Mouse (Mus musculus): Measurements from ENCODE around the gene Sema3c. TPM values are rescaled to one million over a fixed set of nuclear protein-coding genes. Genes with fewer than 3 reads are reported as not detected.
"Not testable (repeated sequence)": the region's sequence is repeated elsewhere in the genome, so short reads cannot be mapped to it uniquely, and the experiment has no call there.

Gene Sema3c
- total RNA-seq (2021): 10 to 100 TPM; 15.4 to 18.7 TPM

- intact Hi-C loops (cut with DNase I): loop anchor here (2.0 to 5.0 kb wide), 2 partner anchors 168 to 463 kb away; no protein-coding TSS in a partner anchor
- peak in 1 of 2 experiments; percentile 17 for DNase-seq
These were observed at the start of gene Sema3c for GRCm38 (mm10) chr5:17573694-17574380. Gene Sema3c (plus strand): TSS chr5:17574281.

GRCm38 (mm10) chr5:17531165-17531564, 42.9 kb upstream of the Sema3c start:
- DNase-seq: not testable (repeated sequence)

GRCm38 (mm10) chr5:17543141-17543540, 30.9 kb upstream of the Sema3c start:
- intact Hi-C loops (cut with DNase I): no loop called here
- no peak for DNase-seq

More at GRCm38 (mm10) chr5:17531165-17531564, 42.9 kb upstream of the Sema3c start:
- intact Hi-C loops (cut with DNase I): not testable (repeated sequence)

DNA sequence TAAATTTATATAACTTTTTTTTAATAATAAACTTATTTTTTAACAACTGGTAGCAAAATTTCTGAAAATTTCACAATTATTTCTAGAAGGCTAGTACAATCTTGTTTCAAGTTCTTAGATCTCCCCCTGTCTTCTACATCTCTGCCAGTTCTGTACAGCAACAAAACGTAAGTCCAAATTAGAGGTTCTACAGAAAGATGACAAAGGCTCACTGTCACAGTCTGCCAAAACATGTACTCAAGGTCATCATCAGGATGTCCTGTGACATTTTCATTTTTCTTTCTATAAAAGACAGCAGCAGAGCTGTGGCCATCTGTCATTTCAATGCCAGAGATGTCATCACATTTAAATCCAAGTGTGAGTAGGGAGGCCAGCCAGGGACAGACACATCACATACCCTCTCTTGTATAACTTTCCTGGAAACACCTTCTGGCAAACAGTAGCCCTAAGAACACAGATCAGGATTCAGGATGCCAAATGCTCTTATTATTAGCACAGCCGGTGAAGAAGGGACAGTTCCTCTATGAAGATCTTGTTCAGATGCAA, 29.1 kb upstream of the Sema3c start:
- intact Hi-C loops (cut with DNase I): no loop called here
- no peak for DNase-seq

DNA sequence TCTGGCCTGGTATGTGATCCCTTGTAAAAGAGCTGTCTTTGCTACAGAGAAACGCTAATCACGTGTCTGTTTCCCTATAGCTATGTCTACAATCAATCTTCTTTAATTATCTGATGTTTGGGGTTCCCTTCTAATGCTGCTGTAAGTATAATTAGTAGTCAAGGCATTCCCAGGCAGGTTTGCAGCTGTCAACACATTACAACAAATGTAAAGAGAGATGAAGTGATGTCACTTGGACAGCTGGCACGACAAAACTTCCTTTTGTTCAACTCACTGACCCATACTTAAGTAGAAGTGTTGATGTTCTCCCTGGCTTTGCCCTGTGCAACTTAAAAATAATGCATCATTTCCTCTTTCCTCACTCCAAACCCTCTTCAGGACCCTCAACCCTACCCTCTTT, 22.4 kb upstream of the Sema3c start:
- DNase-seq: no peak
- intact Hi-C loops (cut with DNase I): no loop called here

DNA sequence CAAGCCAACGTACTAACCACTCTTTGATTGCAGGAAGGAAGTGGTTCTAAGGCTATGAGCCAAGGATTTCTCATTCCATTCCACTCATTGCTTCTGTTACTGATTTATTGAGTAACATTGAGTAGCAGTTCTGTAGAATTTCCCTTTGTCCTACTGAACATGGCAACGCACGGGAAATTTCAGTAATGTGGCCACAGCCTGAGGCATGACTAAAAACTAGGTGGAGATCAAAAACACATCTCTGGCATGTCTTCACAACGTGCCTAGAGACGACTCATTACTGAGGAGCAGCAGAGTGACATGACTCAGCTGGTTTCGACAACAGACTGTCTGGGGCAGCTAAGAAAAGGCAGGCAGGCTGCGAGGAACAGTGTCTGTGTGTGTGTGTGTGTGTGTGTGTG, 18.0 kb upstream of the Sema3c start:
- DNase-seq: peak in 1 of 2 experiments; percentile 3
- intact Hi-C loops (cut with DNase I): no loop called here

DNA sequence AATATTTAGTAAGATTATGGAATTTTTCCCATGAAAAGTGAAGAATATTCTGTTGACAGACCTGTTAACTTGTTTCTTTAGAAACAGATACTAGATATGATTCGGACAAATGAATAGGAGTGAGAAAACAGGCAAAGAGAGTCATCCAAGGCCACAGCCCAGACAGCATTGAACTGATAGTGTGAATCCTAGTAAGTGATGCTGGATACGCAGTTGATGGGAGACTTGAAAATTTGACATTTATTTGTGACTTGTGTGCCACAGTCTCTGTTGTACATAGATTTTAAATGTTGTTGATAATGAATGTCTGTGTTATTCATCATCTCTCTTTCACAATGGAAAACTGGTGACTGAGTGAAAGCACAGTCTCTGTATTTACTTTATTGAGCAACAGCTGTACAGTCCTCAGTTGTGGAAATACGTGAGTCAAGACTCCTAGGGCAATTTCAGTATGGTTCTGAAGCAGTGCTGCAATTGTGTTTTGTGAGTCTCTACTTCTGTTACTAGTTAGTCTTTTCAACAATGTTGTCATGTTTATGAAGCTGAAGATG, 17.3 kb upstream of the Sema3c start:
- no peak for DNase-seq
- intact Hi-C loops (cut with DNase I): no loop called here

DNA sequence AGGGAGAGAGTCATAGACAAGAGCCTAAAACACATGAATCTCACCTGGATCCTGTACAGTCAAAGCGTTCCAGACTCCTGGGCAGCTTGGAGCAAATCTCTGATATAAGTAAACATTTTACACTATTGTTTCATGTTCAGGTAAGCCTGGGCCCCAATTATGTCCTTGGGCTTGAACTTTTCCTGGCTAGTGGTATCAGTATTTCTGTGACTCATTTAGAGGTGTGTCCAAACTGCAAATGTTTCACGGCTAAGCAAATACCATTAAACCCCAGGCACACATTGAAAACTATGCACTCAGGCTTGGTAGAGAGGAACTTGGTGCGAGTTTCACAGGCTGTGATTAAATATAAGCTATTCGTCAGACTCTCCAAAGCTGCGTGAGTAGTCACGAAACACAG, 2.5 kb upstream of the Sema3c start:
- intact Hi-C loops (cut with DNase I): loop anchor here (5.0 kb wide), 1 partner anchor 171 kb away; no protein-coding TSS in a partner anchor

GRCm38 (mm10) chr5:17574413-17575182, 517 bp downstream of the Sema3c start:
- peak; percentile 77 to 80 for DNase-seq
- intact Hi-C loops (cut with DNase I): loop anchor here (2.0 to 5.0 kb wide), 3 partner anchors 168 to 464 kb away; no protein-coding TSS in a partner anchor

More for the DNA sequence above, 2.5 kb upstream of the Sema3c start:
- DNase-seq: no peak

- DNase-seq: no peak
- intact Hi-C loops (cut with DNase I): loop anchor here (2.0 to 5.0 kb wide), 2 partner anchors 187 to 464 kb away; no protein-coding TSS in a partner anchor
These were observed 1.1 kb downstream of the Sema3c start for GRCm38 (mm10) chr5:17575183-17575495.

DNA sequence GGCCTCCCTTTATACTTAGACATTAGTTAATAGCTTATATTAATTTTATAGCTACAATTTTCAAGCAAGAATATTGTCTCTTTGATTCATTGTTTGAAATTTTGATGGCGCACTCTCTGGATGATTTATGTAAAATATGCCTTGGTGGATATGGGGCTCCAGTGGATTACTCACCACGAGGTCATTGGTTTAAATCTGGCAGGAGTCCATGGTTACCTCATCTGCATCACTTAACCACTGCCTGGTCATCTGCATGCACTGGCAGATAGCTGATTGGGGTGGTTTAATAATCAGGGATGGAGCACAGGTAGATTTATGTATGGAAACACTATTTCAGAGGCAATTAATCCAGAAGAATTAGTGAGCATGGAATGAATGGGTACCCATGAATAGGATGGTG, 2.0 kb downstream of the Sema3c start:
- no peak for DNase-seq
- intact Hi-C loops (cut with DNase I): loop anchor here (5.0 kb wide), 1 partner anchor 186 kb away; no protein-coding TSS in a partner anchor

DNA sequence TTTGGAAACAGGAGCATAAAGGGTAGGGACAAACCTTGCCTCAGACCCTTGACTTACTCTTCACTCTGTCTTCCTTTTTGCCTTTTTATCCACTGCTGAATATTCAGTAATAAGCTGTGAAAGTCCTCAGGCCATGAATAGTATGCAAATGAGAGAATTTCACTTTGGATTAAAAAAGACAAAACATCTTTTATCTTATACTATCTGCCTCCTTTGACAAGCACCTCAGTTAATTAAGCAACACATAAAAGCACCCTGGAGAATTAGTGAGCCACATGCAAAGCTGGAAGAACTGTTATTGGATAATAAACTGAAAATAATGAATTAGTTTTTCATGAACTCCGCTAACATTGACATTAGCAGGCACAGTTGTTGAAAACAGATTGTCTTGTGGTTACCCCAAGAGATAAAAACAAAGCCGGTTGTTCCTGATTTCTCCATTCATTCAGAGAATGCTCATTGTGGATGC, 8.0 kb downstream of the Sema3c start:
- intact Hi-C loops (cut with DNase I): loop anchor here (5.0 kb wide), 1 partner anchor 645 kb away; no protein-coding TSS in a partner anchor
- no peak for DNase-seq

DNA sequence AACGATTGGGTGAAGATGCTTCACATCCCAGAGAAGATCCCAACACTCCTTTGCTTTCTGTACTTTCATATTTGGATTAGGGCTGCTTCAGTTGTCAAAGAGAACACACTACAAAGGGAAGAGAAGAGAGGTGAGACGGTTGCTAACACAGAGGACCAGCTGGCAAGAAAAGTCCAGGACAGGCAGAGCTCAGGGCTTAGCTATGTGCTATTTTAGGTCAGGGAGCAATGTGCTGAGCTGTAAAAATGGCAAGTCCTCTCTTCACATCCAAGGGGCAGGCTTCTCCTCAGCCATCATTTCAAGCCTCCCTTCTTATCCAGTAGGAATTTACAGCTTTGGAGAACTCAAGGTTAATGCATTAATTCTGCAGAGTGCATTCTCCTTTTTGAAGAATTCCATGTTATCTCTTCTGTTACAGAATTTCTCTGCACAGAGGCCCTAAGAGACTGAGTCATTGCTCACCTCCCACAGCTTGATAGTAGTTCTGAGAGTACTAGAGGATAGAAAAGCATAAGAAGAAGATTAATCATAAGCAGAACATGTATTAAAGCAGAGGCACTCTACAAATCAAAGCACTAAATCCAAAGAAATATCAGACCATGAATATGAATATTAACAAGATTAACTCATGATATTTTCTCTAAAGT, 10.3 kb downstream of the Sema3c start:
- DNase-seq: no peak
- intact Hi-C loops (cut with DNase I): loop anchor here (5.0 kb wide), 1 partner anchor 647 kb away; no protein-coding TSS in a partner anchor

DNA sequence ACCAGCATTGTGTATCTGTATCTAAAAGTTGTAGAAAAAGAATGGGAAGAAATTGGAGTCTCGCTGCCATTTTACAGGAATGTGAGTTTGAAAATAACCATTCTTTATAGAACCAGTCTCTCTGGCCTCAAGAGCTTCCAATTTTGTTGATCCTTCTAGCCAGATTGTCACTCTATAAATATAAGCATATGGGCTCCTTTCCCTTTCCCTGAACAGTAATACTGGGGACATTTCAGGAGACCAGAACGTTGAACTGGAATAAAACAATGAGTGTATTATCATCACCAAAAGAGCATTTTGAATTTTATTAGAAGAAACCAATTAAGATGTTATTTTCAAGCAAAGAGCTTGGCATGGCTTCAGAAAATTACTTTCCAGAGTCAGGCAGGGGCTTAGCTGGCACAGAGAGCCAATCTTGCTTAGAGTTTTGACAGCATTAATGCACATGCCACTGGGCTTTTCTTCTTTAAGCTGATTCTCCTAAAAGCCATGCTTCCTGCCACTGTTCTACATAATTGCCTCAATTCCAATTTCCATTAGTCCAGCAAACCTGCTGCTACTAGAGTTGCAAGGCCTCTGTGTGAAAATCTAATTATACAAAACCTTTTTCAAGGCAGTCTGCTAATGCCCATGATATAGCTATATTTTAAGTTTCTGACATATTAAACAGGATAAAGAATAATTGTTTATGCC, 12.6 kb downstream of the Sema3c start:
- no peak for DNase-seq
- intact Hi-C loops (cut with DNase I): no loop called here

GRCm38 (mm10) chr5:17591908-17592307, 17.8 kb downstream of the Sema3c start:
- DNase-seq: no peak
- intact Hi-C loops (cut with DNase I): no loop called here

GRCm38 (mm10) chr5:17601700-17602099, 27.6 kb downstream of the Sema3c start:
- no peak for DNase-seq
- intact Hi-C loops (cut with DNase I): no loop called here

DNA sequence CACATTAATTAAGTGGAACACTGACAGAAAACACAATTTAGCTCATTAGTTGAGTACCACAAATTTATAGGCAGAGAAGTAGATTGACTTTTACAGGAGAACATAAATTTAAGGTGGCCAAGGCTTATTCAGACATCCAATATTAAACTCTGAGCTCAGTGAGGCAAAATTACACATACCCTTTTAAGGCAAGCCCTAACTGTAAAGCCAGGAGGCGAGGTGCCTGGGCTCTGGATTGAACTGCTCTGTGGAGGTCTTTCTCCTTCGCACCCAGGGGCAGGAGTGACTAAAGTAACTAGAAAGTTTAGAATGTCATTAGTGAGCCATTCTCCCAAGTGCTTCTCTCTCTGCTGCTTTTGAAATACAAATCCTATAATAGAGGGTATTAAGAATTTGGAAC, 46.5 kb downstream of the Sema3c start:
- DNase-seq: no peak
- intact Hi-C loops (cut with DNase I): no loop called here

DNA sequence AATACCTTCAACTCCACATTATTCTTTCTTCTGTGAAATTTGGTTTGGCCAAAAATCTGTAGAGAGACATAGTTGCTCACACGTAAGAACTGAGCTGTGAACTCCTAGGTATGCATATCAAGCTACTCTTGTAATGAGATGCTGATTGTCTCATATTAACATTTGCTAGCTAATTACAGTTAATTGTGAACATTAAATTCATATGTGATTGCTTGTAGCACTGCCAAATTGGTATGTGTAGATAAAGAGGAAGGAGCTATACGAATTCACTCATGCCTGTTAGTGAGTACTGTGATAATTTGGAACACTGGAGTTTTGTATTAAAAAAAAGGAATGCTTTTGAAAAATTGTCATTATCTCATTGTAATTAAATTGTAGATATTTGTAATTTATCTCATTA, 48.5 kb downstream of the Sema3c start:
- intact Hi-C loops (cut with DNase I): no loop called here
- DNase-seq: no peak

GRCm38 (mm10) chr5:17628606-17629005, 54.5 kb downstream of the Sema3c start:
- intact Hi-C loops (cut with DNase I): no loop called here

DNA sequence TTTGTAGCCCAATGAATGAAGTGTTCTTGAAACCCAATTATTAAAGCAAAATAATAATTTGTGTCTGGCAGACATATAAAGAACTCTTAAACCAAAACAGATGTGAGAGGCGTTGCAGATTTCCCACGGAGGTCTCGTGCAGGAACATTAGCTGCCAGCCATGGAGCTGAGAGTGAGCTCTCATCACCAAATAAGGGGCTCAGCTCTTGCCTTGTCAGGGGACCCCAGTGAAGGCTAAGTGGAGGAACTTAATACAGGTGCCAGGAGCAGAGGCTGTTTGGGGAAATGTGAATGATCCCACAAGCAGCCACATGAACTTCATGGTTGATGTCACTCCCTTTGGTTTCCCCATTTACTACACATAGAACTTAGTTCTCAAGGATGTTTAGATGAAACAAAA, 55.5 kb downstream of the Sema3c start:
- no peak for DNase-seq
- intact Hi-C loops (cut with DNase I): no loop called here

More at GRCm38 (mm10) chr5:17628606-17629005, 54.5 kb downstream of the Sema3c start:
- no peak for DNase-seq

All from heart, postnatal 36 days (tissue).